Mouse (Mus musculus): ENCODE results near the gene Uchl5. TPM values are rescaled to one million over a fixed set of nuclear protein-coding genes. Genes with fewer than 3 reads are reported as not detected.

Uchl5 gene
- total RNA-seq, 2 experiments from 2014 or later, result 15.5 to 16.2 TPM

GRCm38 (mm10) chr1:143777558-143778218, 616 bp downstream of the Uchl5 start:
- intact Hi-C loops (cut with DNase I), result loop anchor here (5.0 kb wide), 2 partner anchors 40 to 75 kb away; partner anchors contain the start of gene Cdc73
- no peak for DNase-seq (ENCODE audit: low spot score)

- DNase-seq (ENCODE audit: low spot score), result no peak
- intact Hi-C loops (cut with DNase I), result no loop called here
Observed at GRCm38 (mm10) chr1:143788584-143789227, 11.6 kb downstream of the Uchl5 start.

DNA sequence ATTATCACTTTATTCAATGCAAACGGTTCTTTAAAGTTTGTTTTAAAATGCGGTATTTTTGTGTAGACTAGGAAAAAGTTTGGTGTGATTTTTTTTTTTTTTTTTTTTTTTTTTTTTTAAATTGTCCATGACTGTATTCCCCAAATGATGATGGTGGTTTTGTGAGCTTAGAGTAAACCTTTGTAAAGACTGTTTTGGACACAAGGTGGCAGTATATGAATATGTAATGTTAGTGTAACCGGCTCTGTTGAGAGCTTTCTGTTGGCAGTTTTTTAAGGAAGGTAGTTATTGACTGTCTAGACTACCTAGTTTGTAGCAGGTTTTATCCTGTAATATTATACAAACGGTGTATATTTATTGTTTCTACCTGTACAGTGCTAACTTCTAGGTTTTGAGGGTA, 26.5 kb downstream of the Uchl5 start:
- intact Hi-C loops (cut with DNase I), result loop anchor here (2.0 to 5.0 kb wide), 2 partner anchors 404 to 577 kb away; no protein-coding TSS in a partner anchor
- DNase-seq (ENCODE audit: low spot score), result no peak

GRCm38 (mm10) chr1:143809062-143809461, 32.0 kb downstream of the Uchl5 start:
- intact Hi-C loops (cut with DNase I), result no loop called here
- no peak for DNase-seq (ENCODE audit: low spot score)

DNA sequence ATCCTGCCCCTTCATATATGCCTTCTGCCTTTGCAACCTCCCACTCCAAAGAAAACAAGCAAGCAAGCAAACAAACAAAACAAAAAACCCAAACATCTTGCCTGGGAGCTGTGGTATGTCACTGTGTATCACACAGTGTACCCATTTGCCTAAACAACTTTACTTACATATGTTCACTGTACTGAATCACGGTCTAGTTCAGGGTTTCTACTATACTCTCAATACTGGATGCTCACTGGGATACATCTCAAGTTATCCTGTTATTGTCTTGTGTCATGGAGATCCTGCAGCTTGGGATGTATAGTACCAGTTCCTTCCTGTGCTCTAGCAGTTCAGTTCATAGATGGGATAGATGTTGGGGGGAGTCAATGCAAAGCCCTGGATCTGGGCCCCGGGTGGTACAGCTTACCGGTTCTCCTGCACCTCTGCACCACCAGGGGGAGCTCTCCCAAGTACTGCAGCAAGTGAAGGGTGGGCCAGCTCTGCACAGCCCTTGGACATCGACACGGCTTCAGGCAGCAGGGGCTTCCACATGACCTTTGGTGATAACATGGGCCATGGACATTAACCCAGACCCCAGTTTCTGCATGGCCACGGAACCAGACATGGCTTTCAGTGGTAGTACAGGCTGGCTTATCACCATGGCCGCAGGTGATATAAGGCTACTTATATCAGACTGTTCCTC, 36.7 kb downstream of the Uchl5 start:
- intact Hi-C loops (cut with DNase I), result loop anchor here (2.0 kb wide), 1 partner anchor 193 kb away; no protein-coding TSS in a partner anchor
- peak; percentile 44 for DNase-seq (ENCODE audit: low spot score)

GRCm38 (mm10) chr1:143820096-143820877, 43.2 kb downstream of the Uchl5 start:
- intact Hi-C loops (cut with DNase I), result no loop called here
- no peak for DNase-seq (ENCODE audit: low spot score)

- no peak for DNase-seq (ENCODE audit: low spot score)
- intact Hi-C loops (cut with DNase I), result no loop called here
Observed at GRCm38 (mm10) chr1:143822677-143823076, 45.6 kb downstream of the Uchl5 start.

- no peak for DNase-seq (ENCODE audit: low spot score)
- intact Hi-C loops (cut with DNase I), result no loop called here
Observed at GRCm38 (mm10) chr1:143830713-143831112, 53.6 kb downstream of the Uchl5 start.

- intact Hi-C loops (cut with DNase I), result no loop called here
Observed at GRCm38 (mm10) chr1:143836363-143837182, 59.5 kb downstream of the Uchl5 start.

GRCm38 (mm10) chr1:143837681-143838080, 60.6 kb downstream of the Uchl5 start:
- DNase-seq (ENCODE audit: low spot score), result no peak
- intact Hi-C loops (cut with DNase I), result no loop called here

More at GRCm38 (mm10) chr1:143836363-143837182, 59.5 kb downstream of the Uchl5 start:
- no peak for DNase-seq (ENCODE audit: low spot score)

DNA sequence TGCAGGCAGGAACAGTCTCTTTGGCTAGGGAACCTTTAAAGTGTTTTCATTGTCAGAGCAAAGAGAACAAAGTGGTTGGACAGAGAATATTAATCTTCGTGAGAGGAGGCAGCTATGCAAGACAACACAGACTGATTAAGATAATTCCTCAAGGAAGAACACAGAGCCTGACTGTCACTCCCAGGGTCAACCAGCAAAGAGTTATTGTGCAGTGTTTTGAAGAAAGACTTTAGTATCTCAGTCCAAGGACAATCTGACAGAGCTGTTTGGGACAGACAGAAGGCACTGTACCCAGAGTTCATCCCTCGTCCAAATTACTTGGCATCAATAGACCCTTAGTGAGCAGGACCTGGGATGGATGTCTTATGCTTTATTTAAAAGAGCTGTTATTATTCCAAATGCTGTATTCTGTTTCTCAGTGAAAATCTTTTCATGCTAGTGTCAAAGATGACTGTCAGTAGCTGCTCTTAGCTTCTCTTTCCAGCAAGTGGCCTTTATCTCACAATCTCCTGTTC, 61.9 kb downstream of the Uchl5 start:
- intact Hi-C loops (cut with DNase I), result no loop called here
- DNase-seq (ENCODE audit: low spot score), result no peak

GRCm38 (mm10) chr1:143852329-143852728, 75.3 kb downstream of the Uchl5 start:
- intact Hi-C loops (cut with DNase I), result no loop called here
- DNase-seq (ENCODE audit: low spot score), result no peak

DNA sequence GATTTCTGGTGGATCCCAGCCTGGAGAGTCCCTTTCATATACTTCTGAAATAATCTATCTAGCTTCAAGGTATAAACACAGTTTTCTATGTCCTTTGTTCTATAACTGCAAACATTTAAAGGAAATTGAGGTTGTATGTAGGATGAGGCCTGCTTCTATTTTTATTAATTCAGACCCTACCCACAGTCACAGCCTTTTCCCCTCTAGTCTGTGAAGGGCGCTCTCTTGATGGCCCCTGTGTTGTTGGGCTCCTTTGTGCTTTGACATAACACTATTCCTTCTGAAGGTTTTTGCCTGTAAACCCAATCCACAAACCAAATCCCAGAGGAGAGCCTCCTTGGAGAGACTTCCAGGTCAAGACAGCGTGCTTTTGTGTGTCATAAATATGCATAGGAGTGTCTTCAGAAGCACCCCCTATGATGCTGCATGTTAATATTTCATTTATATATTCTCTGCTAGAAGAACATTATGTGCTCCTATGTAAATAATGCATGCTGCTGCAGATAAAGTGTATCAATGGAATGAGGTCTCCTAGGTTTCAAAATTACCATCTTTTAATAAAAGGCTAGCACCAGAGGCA, 75.8 kb downstream of the Uchl5 start:
- intact Hi-C loops (cut with DNase I), result no loop called here
- no peak for DNase-seq (ENCODE audit: low spot score)

- intact Hi-C loops (cut with DNase I), result no loop called here
- no peak for DNase-seq (ENCODE audit: low spot score)
Observed at GRCm38 (mm10) chr1:143853691-143854115, 76.6 kb downstream of the Uchl5 start.

DNA sequence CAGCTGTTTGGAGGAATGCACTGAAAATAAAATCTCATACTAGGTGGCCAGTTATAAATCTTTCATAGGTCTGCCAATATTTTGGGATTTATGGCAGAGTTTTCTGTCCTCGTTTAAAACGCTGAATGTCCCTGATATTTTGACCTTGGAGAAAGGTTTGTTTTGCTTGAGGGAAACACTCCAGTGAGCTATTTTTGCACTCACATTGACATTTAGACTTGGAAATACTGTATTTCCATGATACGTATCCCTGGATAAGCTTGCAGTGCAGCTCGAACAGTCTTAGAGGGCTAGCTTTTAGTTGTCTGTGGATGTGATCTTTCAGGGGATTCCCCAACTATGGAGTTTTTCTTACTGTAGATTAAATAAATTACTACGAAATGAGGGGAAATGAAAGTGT, 78.6 kb downstream of the Uchl5 start:
- intact Hi-C loops (cut with DNase I), result no loop called here
- no peak for DNase-seq (ENCODE audit: low spot score)

All from heart, postnatal 25 days (tissue).